Comparison of ENCODE assay signal across 13 mouse cellular contexts in genomic region chr1:177456772-177457171, GRCm38 (mm10). TPM values are rescaled to one million over a fixed set of nuclear protein-coding genes. Genes with fewer than 3 reads are reported as not detected.
DNase-seq lines count a peak whose midpoint lies in the region; ATAC-seq and TF ChIP-seq lines count a peak whose summit lies in the region.
"Had no signal": no experiment of that assay in that cellular context is flagged by ENCODE, and none has a peak within 500 bp of the region (broad histone marks: within the 10 kb centered on the region; RNA-seq: fewer than 3 reads in every experiment).

No protein-coding gene starts in this region.

- WGBS in hindbrain, postnatal 0 days, result 32% methylated on average over 4 of the region's 4 CpGs
- WGBS in hindbrain, embryonic 14.5 days, result 44% methylated on average over 4 of the region's 4 CpGs

- no peak for DNase-seq in hindbrain, postnatal 0 days (ENCODE audit: low spot score)
- DNase-seq in hindbrain, embryonic 14.5 days (ENCODE audit: low spot score), result no peak
- peak; percentile 60 to 65 for DNase-seq in cerebellum, adult 18-20 months
- DNase-seq in cerebellum, postnatal 14 days, result peak; percentile 42 to 65
- DNase-seq in thymus, adult 18-20 months, result no peak
- DNase-seq in spleen, postnatal 10 days (ENCODE audit: low spot score in 2 of 2), result no peak
- DNase-seq: heart, postnatal 4 days; kidney, postnatal 10 days had no signal

- no peaks in the 10 kb centered on the region for H3K36me3 ChIP-seq in hindbrain, postnatal 0 days (ENCODE audit: insufficient read depth, low read length)
- H3K36me3 ChIP-seq in hindbrain, embryonic 14.5 days (replicated peaks; ENCODE audit: control insufficient read depth, insufficient read depth), result no peaks in the 10 kb centered on the region
- no peaks in the 10 kb centered on the region for H3K36me3 ChIP-seq in megakaryocyte, embryonic 14.5 days (replicated peaks; ENCODE audit: low read length)
- H3K36me3 ChIP-seq: embryonic facial prominence, embryonic 12.5 days; neural tube, embryonic 15.5 days had no signal

- H3K27me3 ChIP-seq in hindbrain, postnatal 0 days (ENCODE audit: insufficient read depth, low read length), result no peaks in the 10 kb centered on the region
- no peaks in the 10 kb centered on the region for H3K27me3 ChIP-seq in hindbrain, embryonic 14.5 days (ENCODE audit: control insufficient read depth, insufficient read depth, low read length)
- H3K27me3 ChIP-seq in megakaryocyte, embryonic 14.5 days (replicated peaks), result peaks cover 5% of the 10 kb centered on the region
- H3K27me3 ChIP-seq: embryonic facial prominence, embryonic 12.5 days; neural tube, embryonic 15.5 days had no signal

- no peak overlapping the region for H3K4me3 ChIP-seq in hindbrain, postnatal 0 days (ENCODE audit: low read length)
- no peak overlapping the region for H3K4me3 ChIP-seq in hindbrain, embryonic 14.5 days (replicated peaks; ENCODE audit: low read length)
- peak overlapping the region; percentile 51 for H3K4me3 ChIP-seq in megakaryocyte, embryonic 14.5 days (replicated peaks)
- H3K4me3 ChIP-seq: embryonic facial prominence, embryonic 12.5 days; neural tube, embryonic 15.5 days had no signal

- no peak overlapping the region for H3K9ac ChIP-seq in hindbrain, postnatal 0 days (replicated peaks; ENCODE audit: low read length)
- no peak overlapping the region for H3K9ac ChIP-seq in hindbrain, embryonic 14.5 days
- H3K9ac ChIP-seq: embryonic facial prominence, embryonic 12.5 days; neural tube, embryonic 15.5 days had no signal

- ATAC-seq in hindbrain, postnatal 0 days, result no peak
- no peak for ATAC-seq in hindbrain, embryonic 14.5 days (ENCODE audit: low FRiP score)
- ATAC-seq: lung, postnatal 0 days had no signal

- peak overlapping the region; percentile 34; the same call in 1 of the 2 replicates for H3K27ac ChIP-seq in hindbrain, postnatal 0 days
- H3K27ac ChIP-seq in hindbrain, embryonic 14.5 days, result no peak overlapping the region
- H3K27ac ChIP-seq: embryonic facial prominence, embryonic 12.5 days; neural tube, embryonic 15.5 days had no signal

- no peaks in the 10 kb centered on the region for H3K9me3 ChIP-seq in hindbrain, postnatal 0 days (ENCODE audit: low read length)
- no peaks in the 10 kb centered on the region for H3K9me3 ChIP-seq in hindbrain, embryonic 14.5 days (ENCODE audit: control insufficient read depth, low read length)
- H3K9me3 ChIP-seq in megakaryocyte, embryonic 14.5 days, result no peaks in the 10 kb centered on the region
- H3K9me3 ChIP-seq: embryonic facial prominence, embryonic 12.5 days; neural tube, embryonic 15.5 days had no signal

- peaks cover 5% of the 10 kb centered on the region; the same call in 1 of the 2 replicates for H3K4me1 ChIP-seq in hindbrain, postnatal 0 days (ENCODE audit: insufficient read depth, low read length)
- 0 out of 2 replicates have a peak, but pooled peaks cover 5% of the 10 kb centered on the region for H3K4me1 ChIP-seq in hindbrain, embryonic 14.5 days (replicated peaks; ENCODE audit: control insufficient read depth, insufficient read depth, low read length)
- H3K4me1 ChIP-seq in megakaryocyte, embryonic 14.5 days, result peaks cover 9% of the 10 kb centered on the region

- TF ChIP-seq CTCF in hindbrain, postnatal 0 days (IDR thresholded peaks at IDR 0.05; ENCODE audit: low read depth), result peak; percentile 25; the same call in 1 of the 2 replicates

- no peak overlapping the region for H3K4me2 ChIP-seq in hindbrain, postnatal 0 days (ENCODE audit: low read depth, low read length)
- H3K4me2 ChIP-seq in hindbrain, embryonic 14.5 days (replicated peaks), result no peak overlapping the region
- H3K4me2 ChIP-seq: embryonic facial prominence, embryonic 12.5 days; liver, embryonic 11.5 days; neural tube, embryonic 15.5 days had no signal

RNA-seq across cellular contexts. Expression of gene Zbtb18, which starts 14.6 kb away (rescaled TPM):
- total RNA-seq in hindbrain, postnatal 0 days (2014; rRNA removed), result 112 and 114 TPM in 2 replicates
- polyA plus RNA-seq in hindbrain, postnatal 0 days (2015; fragmentation: Nextera tagmentation; extraction: Ambion mirVana), result 45.6 and 47.3 TPM in 2 replicates
- polyA plus RNA-seq in hindbrain, embryonic 14.5 days (2014; fragmentation: Nextera tagmentation; extraction: Ambion mirVana), result 8.2 and 9.0 TPM in 2 replicates
- polyA plus RNA-seq in megakaryocyte, embryonic 14.5 days (2012; ENCODE audit: insufficient read depth, low replicate concordance), result 1.2 and 3.1 TPM in 2 replicates

Comparison
In these comparisons a context has a peak if more than half of its experiments do, and no peak if none do; other contexts are left out.
1. DNase-seq: peak in cerebellum, adult 18-20 months (2 of 2) and cerebellum, postnatal 14 days (2 of 2); none in hindbrain, postnatal 0 days (single experiment), hindbrain, embryonic 14.5 days (single experiment), thymus, adult 18-20 months (0 of 2) and spleen, postnatal 10 days (0 of 2).